Mouse (Mus musculus) E14TG2a.4 (cell line): Measurements from ENCODE around the gene Auts2.

Experiments
- CTCF ChIP-seq: conservative IDR thresholded peaks from 2 replicates; pipeline ENCODE4 v1.5.1; 2014; ENCODE audit warnings: low read length
- NANOG ChIP-seq: IDR thresholded peaks from 2 replicates; pipeline ENCODE4 v1.6.1; 2014; ENCODE audit warnings: borderline replicate concordance, low read length, mixed read lengths
- POU5F1 ChIP-seq: IDR thresholded peaks from 2 replicates; pipeline ENCODE4 v1.6.1; 2014; ENCODE audit warnings: low read length, borderline replicate concordance

GRCm38 (mm10) chr5:131781063-131781462, 762.1 kb downstream of the Auts2 start:
- TF ChIP-seq CTCF (no peak), NANOG (no peak), POU5F1 (no peak)
